Mouse (Mus musculus) urinary bladder, postnatal 10 days (tissue): Measurements from ENCODE around the gene Sva.

Experiments
- DNase-seq: peaks from one replicate; pipeline ENCODE4 v3.0.0; 2022; ENCODE audit warnings: low spot score

The Sva gene

DNA sequence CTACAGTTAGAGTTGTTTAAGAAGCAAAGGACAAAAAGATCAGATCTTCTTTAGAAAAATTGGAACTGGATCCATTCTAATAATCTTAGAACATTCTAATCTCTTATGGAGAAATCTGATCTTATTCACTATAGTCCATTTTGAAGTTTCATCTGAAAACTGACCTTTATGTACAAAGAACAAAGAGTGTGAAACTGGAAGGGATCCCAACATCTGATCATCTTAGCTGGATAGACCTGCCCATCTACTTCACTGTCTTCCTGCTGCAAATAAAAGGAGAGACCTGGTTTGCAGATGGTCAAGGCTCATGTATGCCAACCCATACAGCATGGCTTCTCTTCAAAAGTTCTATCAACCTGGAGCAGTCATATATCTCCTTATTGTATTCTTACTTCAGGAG lies at the start of gene Sva:
Sva (plus strand) TSS at position 301 of the 400 bp plus-strand sequence.
- DNase-seq = no peak
